Mouse (Mus musculus) limb, embryonic 14.5 days (tissue): ENCODE data around the gene Alkbh4. TPM values are rescaled to one million over a fixed set of nuclear protein-coding genes. Genes with fewer than 3 reads are reported as not detected.
A peak's percentile ranks its signal among the peaks of the same experiment; 100 is the strongest.

Source experiments
- ATAC-seq: fragments of 200-750 bp; cut with Nextera tagmentation; 2 replicates; pipeline ENCODE4 v1.8.0; 2017; ENCODE audit warnings: low read depth, moderate number of reproducible peaks, moderate TSS enrichment; ENCODE audit not compliant: low FRiP score
- DNase-seq: peaks from one replicate; pipeline ENCODE4 v3.0.0-alpha.2; 2015; ENCODE audit warnings: low spot score
- H3K27ac ChIP-seq: fragments of 300-500 bp; sonication (generic); replicated peaks from 2 replicates; pipeline ENCODE4 v1.5.1; 2014; ENCODE audit warnings: low read depth, mild to moderate bottlenecking, low read length, moderate library complexity, mixed read lengths
- H3K27me3 ChIP-seq: fragments of 300-500 bp; sonication (generic); 2 replicates; pipeline ENCODE4 v1.6.1; 2014; ENCODE audit warnings: low read length, mixed read lengths; ENCODE audit not compliant: control insufficient read depth, insufficient read depth
- H3K36me3 ChIP-seq: fragments of 300-500 bp; sonication (generic); 2 replicates; pipeline ENCODE4 v1.6.1; 2014; ENCODE audit warnings: mild to moderate bottlenecking, low read length, moderate library complexity, mixed read lengths; ENCODE audit not compliant: control insufficient read depth, insufficient read depth
- H3K4me1 ChIP-seq: fragments of 300-500 bp; sonication (generic); 2 replicates; pipeline ENCODE4 v1.6.1; 2014; ENCODE audit warnings: antibody characterized with exemption, low read length, mixed read lengths; ENCODE audit not compliant: control insufficient read depth, insufficient read depth
- H3K4me2 ChIP-seq: fragments of 300-500 bp; sonication (generic); replicated peaks from 2 replicates; pipeline ENCODE4 v1.6.1; 2014; ENCODE audit warnings: low read depth, mild to moderate bottlenecking, low read length, moderate library complexity; ENCODE audit not compliant: severe bottlenecking
- H3K4me3 ChIP-seq: fragments of 300-500 bp; sonication (generic); replicated peaks from 2 replicates; pipeline ENCODE4 v1.5.1; 2014; ENCODE audit warnings: low read length
- H3K9ac ChIP-seq: fragments of 300-500 bp; sonication (generic); 2 replicates; pipeline ENCODE4 v1.6.1; 2014; ENCODE audit warnings: mild to moderate bottlenecking, low read depth, low read length, moderate library complexity; ENCODE audit not compliant: severe bottlenecking
- H3K9me3 ChIP-seq: fragments of 300-500 bp; sonication (generic); 2 replicates; pipeline ENCODE4 v1.6.1; 2016; ENCODE audit warnings: low read length; ENCODE audit not compliant: control insufficient read depth
- POLR2A ChIP-seq: fragments of 200-500 bp; IDR thresholded peaks from 2 replicates; pipeline ENCODE4 v1.8.0; 2012; ENCODE audit warnings: inconsistent platforms, mild to moderate bottlenecking, moderate library complexity, borderline replicate concordance; ENCODE audit not compliant: insufficient read depth, insufficient read length; ENCODE audit errors: extremely low read depth
- WGBS: fragments of 180-500 bp; shearing (Covaris S2); extraction: QIAGEN DNeasy Blood & Tissue Kit; methylation state at CpG from one replicate; pipeline ENCODE4 v1.1.7; 2014; 5-methylcytosine and 5-hydroxymethylcytosine counted together
- microRNA-seq: library from miRNA; unstranded; fragments of <30 nt; microRNA quantifications from one replicate; pipeline ENCODE4, GENCODE M21; 2016
- polyA plus RNA-seq, 2 experiments: library from polyadenylated mRNA; depleted of rRNA in 1 of 2; stranded (reverse) in 1 of 2; unstranded in 1 of 2; fragments of >200 nt; fragmentation: Nextera tagmentation in 1 of 2; extraction: Ambion mirVana in 1 of 2; gene quantifications; 2 replicates each; pipeline versions ENCODE4 v1.2.1 to v1.2.3; 2012 to 2014

Gene Alkbh4
- polyA plus RNA-seq, 2 experiments: 15.0 to 20.0 TPM

DNA sequence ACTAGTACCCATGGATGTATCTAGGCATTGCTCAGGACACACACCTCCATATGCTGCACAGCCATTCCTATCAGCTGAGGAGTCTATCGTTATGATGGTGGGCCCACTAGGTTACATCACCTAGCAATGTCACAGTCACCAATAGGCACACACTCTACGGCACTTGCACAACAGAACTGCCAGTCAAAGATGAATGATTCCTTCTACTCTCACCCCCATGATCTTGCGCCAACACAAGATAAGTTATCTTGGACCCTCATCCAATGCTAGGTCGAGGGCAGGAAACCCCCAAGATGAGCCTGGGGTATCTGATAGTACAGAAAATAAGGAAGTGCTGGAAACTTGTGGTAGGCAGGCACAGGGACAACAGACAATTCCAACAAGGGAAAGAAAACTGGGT, 46.9 kb downstream of the Alkbh4 start:
- H3K27me3 ChIP-seq: no peaks in the 10 kb centered on the region
- no peak for TF ChIP-seq POLR2A
- H3K9me3 ChIP-seq: no peaks in the 10 kb centered on the region
- WGBS: 91% methylated on average over 4 of the region's 4 CpGs
- H3K4me2 ChIP-seq: no peak overlapping the region
- no peak overlapping the region for H3K9ac ChIP-seq
- no peak overlapping the region for H3K4me3 ChIP-seq
- H3K36me3 ChIP-seq: peaks cover 70% of the 10 kb centered on the region
- H3K27ac ChIP-seq: no peak overlapping the region
- no peak for DNase-seq
- no peak for ATAC-seq
- H3K4me1 ChIP-seq: no peaks in the 10 kb centered on the region

DNA sequence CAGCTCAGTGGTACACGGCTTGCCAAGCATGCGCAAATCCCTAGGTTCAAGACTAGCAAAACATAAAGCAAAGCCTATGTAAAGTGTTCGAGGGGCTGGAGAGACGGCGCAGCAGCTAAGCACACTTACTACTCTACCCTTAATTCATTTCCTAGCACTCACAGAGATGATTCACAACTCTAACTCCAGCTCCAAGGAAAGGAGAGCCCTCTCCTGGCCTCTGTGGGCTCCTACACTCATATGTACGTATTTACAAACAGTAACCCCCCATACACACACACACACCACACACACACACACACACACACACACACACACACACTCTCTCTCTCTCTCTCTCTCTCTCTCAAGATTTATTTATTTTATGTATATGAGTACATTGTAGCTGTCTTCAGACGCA, 47.8 kb downstream of the Alkbh4 start:
- WGBS: 89% methylated on average over 7 of the region's 7 CpGs
- no peak overlapping the region for H3K27ac ChIP-seq
- H3K9me3 ChIP-seq: no peaks in the 10 kb centered on the region
- no peaks in the 10 kb centered on the region for H3K27me3 ChIP-seq
- peaks cover 72% of the 10 kb centered on the region for H3K36me3 ChIP-seq
- H3K4me1 ChIP-seq: no peaks in the 10 kb centered on the region
- TF ChIP-seq POLR2A: no peak
- H3K4me2 ChIP-seq: no peak overlapping the region
- no peak overlapping the region for H3K9ac ChIP-seq
- no peak overlapping the region for H3K4me3 ChIP-seq
- no peak for DNase-seq
- no peak for ATAC-seq

GRCm38 (mm10) chr5:136186723-136187122, 50.8 kb downstream of the Alkbh4 start:
- no peaks in the 10 kb centered on the region for H3K9me3 ChIP-seq
- 45% methylated on average over 4 of the region's 4 CpGs for WGBS
- ATAC-seq (peak; percentile 57; the same call in 1 of the 2 replicates), DNase-seq (peak; percentile 69)
- H3K27ac ChIP-seq: no peak overlapping the region
- no peaks in the 10 kb centered on the region for H3K27me3 ChIP-seq
- peaks cover 74% of the 10 kb centered on the region for H3K36me3 ChIP-seq
- no peak for TF ChIP-seq POLR2A
- H3K9ac ChIP-seq: no peak overlapping the region
- no peak overlapping the region for H3K4me2 ChIP-seq
- no peaks in the 10 kb centered on the region for H3K4me1 ChIP-seq
- no peak overlapping the region for H3K4me3 ChIP-seq

Small RNAs within 50 kb of the gene (microRNA-seq; reads per million reads assigned to microRNA genes)
- gene Mir7035: 0.92 reads per million

Other genes with a start within 250 kb of the Alkbh4 start
- 326 and 338 TPM in 2 replicates for gene Hspb1, start 248.2 kb upstream of the Alkbh4 start, polyA plus RNA-seq (2012; rRNA removed)
- 433 and 574 TPM in 2 replicates for gene Hspb1, start 248.2 kb upstream of the Alkbh4 start, polyA plus RNA-seq (2014; fragmentation: Nextera tagmentation; extraction: Ambion mirVana)
- gene Ywhag, start 201.5 kb upstream of the Alkbh4 start, polyA plus RNA-seq (2012; rRNA removed): 83.6 and 91.3 TPM in 2 replicates
- gene Ywhag, start 201.5 kb upstream of the Alkbh4 start, polyA plus RNA-seq (2014; fragmentation: Nextera tagmentation; extraction: Ambion mirVana): 72.9 and 76.9 TPM in 2 replicates
- 6.6 and 7.2 TPM in 2 replicates for gene Ssc4d, start 161.6 kb upstream of the Alkbh4 start, polyA plus RNA-seq (2012; rRNA removed)
- gene Ssc4d, start 161.6 kb upstream of the Alkbh4 start, polyA plus RNA-seq (2014; fragmentation: Nextera tagmentation; extraction: Ambion mirVana): 2.6 and 3.2 TPM in 2 replicates
- 0.32 and 0.38 TPM in 2 replicates for gene Zp3, start 156.0 kb upstream of the Alkbh4 start, polyA plus RNA-seq (2012; rRNA removed)
- 0.37 and 0.40 TPM in 2 replicates for gene Zp3, start 156.0 kb upstream of the Alkbh4 start, polyA plus RNA-seq (2014; fragmentation: Nextera tagmentation; extraction: Ambion mirVana)
- 28.5 and 38.2 TPM in 2 replicates for gene Dtx2, start 141.3 kb upstream of the Alkbh4 start, polyA plus RNA-seq (2012; rRNA removed)
- gene Dtx2, start 141.3 kb upstream of the Alkbh4 start, polyA plus RNA-seq (2014; fragmentation: Nextera tagmentation; extraction: Ambion mirVana): 29.5 TPM in 2 replicates
- 0.15 and 1.1 TPM in 2 replicates for gene Upk3b, start 97.7 kb upstream of the Alkbh4 start, polyA plus RNA-seq (2012; rRNA removed)
- gene Upk3b, start 97.7 kb upstream of the Alkbh4 start, polyA plus RNA-seq (2014; fragmentation: Nextera tagmentation; extraction: Ambion mirVana): 0.28 and 0.74 TPM in 2 replicates
- 3.0 and 7.5 TPM in 2 replicates for gene Upk3bl, start 81.7 kb upstream of the Alkbh4 start, polyA plus RNA-seq (2012; rRNA removed)
- gene Upk3bl, start 81.7 kb upstream of the Alkbh4 start, polyA plus RNA-seq (2014; fragmentation: Nextera tagmentation; extraction: Ambion mirVana): 11.5 and 14.1 TPM in 2 replicates
- 29.4 and 35.0 TPM in 2 replicates for gene Rasa4, start 52.2 kb upstream of the Alkbh4 start, polyA plus RNA-seq (2012; rRNA removed)
- 14.1 and 17.1 TPM in 2 replicates for gene Rasa4, start 52.2 kb upstream of the Alkbh4 start, polyA plus RNA-seq (2014; fragmentation: Nextera tagmentation; extraction: Ambion mirVana)
- gene Polr2j, start 19.5 kb upstream of the Alkbh4 start, polyA plus RNA-seq (2012; rRNA removed): 148 and 156 TPM in 2 replicates
- gene Polr2j, start 19.5 kb upstream of the Alkbh4 start, polyA plus RNA-seq (2014; fragmentation: Nextera tagmentation; extraction: Ambion mirVana): 245 and 251 TPM in 2 replicates
- 59.4 and 71.7 TPM in 2 replicates for gene Lrwd1, start 72 bp upstream of the Alkbh4 start, polyA plus RNA-seq (2012; rRNA removed)
- 31.1 and 33.6 TPM in 2 replicates for gene Lrwd1, start 72 bp upstream of the Alkbh4 start, polyA plus RNA-seq (2014; fragmentation: Nextera tagmentation; extraction: Ambion mirVana)
- 13.7 and 18.4 TPM in 2 replicates for gene Orai2, start 34.6 kb downstream of the Alkbh4 start, polyA plus RNA-seq (2012; rRNA removed)
- gene Orai2, start 34.6 kb downstream of the Alkbh4 start, polyA plus RNA-seq (2014; fragmentation: Nextera tagmentation; extraction: Ambion mirVana): 9.0 and 10.2 TPM in 2 replicates
- gene Prkrip1, start 62.8 kb downstream of the Alkbh4 start, polyA plus RNA-seq (2012; rRNA removed): 20.4 and 32.4 TPM in 2 replicates
- gene Prkrip1, start 62.8 kb downstream of the Alkbh4 start, polyA plus RNA-seq (2014; fragmentation: Nextera tagmentation; extraction: Ambion mirVana): 52.3 and 53.0 TPM in 2 replicates
- 14.6 and 19.7 TPM in 2 replicates for gene Sh2b2, start 110.4 kb downstream of the Alkbh4 start, polyA plus RNA-seq (2012; rRNA removed)
- gene Sh2b2, start 110.4 kb downstream of the Alkbh4 start, polyA plus RNA-seq (2014; fragmentation: Nextera tagmentation; extraction: Ambion mirVana): 6.3 and 9.0 TPM in 2 replicates